Mouse (Mus musculus): ENCODE measurements around the gene Snrpg. TPM values are rescaled to one million over a fixed set of nuclear protein-coding genes. Genes with fewer than 3 reads are reported as not detected.
"Not testable (repeated sequence)": the region's sequence is repeated elsewhere in the genome, so short reads cannot be mapped to it uniquely, and the experiment has no call there.

Gene Snrpg
- total RNA-seq, 1 experiment from 2014 or later = 61.3 TPM

DNA sequence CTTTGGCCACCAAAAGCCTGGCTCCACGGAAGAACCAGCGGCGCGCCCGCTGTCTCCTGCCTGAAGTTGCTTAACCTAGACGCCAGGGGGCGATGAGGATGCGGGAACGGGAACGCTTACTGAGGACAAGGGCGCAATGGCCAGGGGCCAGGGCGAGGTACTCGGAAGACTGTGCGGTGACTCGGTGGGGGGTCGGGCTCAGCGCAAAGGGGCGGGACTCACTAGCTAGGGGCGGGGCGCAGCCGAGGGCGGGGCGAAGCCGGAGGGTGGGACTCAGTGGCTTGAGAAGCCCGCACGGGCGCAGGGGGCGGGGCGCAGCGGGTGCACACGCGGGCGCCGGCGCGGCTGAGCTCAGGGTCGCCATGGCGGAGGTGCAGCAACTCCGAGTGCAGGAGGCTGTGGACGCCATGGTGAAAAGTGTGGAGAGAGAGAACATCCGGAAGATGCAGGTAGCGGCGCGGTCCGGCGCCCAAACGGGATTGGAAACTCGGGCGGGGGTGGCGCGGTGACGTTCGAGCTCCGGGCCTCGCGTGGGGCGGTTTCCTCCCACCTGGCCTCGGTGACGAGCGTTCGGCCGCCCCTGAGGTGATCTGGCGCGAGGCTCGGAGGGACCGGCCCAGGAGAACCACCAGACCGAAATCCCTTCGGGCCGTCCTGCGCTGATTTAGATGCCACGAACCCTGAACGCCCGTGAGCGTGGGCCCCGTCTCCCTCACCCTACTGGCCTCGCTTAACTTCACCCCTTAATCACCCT lies 5.6 kb upstream of the Snrpg start, which contains the start of gene Fam136a:
Fam136a (plus strand) TSS at position 276 of the 754 bp plus-strand sequence.
- ATAC-seq (replicated peaks; ENCODE audit: insufficient number of reproducible peaks, low FRiP score, low TSS enrichment, poor library complexity, severe bottlenecking) = peak; percentile 94

DNA sequence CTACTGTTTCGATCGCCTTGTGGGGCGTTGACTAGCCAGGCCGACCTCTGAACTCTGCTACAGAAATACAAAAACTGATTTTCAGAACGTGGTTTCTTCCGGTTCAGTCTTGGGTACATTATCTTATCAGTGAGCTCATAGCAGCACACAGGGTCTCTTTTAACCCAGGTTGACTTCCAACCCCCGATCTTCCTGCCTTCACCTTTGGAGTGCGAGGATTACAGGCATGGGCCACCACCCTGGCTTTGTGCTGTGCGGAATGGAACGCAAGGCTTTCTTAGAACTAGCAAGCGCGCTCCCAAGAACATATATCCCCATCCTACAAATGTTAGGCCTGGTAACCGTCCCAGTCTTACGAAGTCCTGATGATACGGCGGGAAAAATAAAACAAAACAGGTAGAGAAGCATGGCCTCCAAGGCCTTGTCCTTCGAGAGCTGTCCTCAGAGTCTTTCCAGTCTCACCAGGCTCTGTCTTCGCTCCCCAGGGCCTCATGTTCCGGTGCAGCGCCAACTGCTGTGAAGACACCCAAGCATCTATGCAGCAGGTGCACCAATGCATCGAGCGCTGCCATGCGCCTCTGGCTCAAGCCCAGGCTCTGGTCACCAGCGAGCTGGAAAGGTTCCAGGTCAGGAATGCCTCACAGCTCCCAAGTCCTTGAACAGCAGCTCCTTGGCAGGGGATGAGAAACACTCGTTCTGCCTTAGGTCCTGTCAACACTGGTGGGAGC lies 4.8 kb upstream of the Snrpg start:
- ATAC-seq (replicated peaks; ENCODE audit: insufficient number of reproducible peaks, low FRiP score, low TSS enrichment, poor library complexity, severe bottlenecking) = no peak

DNA sequence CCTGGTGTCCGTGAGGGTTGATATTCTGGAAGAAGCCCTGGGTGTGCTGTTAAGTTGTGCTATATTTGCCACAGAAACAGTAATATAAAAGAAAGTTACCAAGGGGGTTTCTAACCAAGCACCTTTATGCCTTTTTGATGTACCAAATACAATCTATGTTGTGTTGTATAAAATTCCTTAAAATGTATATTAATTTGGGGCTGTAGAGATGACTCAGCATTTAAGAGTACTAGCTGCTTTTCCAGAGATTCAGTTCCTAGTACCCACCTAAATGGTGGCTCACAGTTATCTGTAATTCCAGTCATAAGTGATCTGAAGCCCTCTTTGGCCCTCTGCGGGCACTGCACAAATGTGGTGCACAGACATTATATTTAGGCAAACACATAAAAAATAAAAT lies 4.3 kb upstream of the Snrpg start:
- no peak for ATAC-seq (replicated peaks; ENCODE audit: insufficient number of reproducible peaks, low FRiP score, low TSS enrichment, poor library complexity, severe bottlenecking)

DNA sequence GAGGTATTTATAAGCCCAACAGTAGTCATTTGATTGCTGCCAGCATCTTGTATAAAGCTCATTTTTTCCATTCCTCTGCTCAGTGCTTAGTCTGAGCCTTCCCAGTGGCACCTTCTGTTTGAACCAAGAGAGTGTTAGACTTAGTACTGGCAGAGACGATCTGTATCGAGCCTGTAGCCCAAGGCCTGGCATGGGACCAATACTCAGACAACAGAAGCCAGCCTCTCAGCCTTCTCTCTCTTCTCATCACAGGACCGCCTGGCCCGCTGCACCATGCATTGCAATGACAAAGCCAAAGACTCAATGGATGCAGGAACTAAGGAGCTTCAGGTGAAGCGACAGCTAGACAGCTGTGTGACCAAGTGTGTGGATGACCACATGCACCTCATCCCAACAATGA lies 2.6 kb upstream of the Snrpg start:
- ATAC-seq (replicated peaks; ENCODE audit: insufficient number of reproducible peaks, low FRiP score, low TSS enrichment, poor library complexity, severe bottlenecking) = no peak

DNA sequence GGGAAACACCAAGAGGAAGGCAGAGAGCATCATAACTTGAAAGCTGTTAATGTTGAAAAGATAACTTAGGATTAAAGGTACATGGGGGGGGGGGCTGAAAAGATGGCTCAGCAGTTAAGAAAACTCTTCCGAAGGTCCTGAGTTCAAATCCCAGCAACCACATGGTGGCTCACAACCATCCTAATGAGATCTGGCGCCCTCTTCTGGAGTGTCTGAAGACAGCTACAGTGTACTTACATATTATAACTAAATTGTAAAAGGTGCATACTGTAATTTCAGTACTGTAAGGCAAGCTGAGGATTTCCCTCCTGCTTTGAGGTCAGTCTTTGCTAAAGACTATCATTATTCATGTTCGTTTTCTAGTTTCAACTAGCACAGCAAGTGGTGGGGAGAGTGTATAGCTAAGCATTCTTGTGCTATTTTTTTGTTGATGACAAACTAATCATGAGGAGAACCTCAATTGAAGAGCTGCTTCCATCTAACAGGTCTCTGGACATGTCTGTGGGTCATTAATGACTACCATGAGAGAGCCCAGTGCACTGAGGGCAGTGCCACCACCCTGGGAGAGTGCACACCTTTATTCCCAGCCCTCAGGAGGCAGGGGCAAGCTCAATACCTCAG lies 901 bp upstream of the Snrpg start:
- no peak for ATAC-seq (replicated peaks; ENCODE audit: insufficient number of reproducible peaks, low FRiP score, low TSS enrichment, poor library complexity, severe bottlenecking)

DNA sequence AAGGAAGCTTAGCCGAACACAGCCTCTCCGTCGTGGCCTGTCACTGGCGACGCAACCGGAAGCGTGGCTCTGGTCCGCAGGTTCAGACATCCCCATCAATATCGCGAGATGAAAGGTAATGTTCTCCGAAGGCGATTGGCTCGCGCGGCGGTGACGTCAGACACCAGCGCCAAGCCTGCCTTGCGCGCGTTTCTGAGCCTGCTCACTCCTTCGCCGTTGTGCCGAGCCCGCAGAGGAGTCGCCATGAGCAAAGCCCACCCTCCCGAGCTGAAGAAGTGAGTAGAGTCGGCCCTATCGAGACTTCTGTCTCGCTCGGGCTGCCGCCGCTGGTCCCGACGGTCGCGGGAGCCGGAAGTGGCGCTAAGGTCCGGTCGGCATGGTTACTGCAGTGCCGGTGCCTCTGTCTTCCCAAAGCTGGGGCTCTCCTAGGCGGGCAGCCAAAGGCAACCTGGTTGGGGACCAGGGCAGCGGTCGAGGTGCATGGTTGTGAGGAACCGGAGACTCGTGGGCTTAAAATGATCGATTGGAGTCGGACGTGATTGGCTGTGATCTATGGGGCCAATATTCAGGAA lies 322 bp downstream of the Snrpg start:
- ATAC-seq (replicated peaks; ENCODE audit: insufficient number of reproducible peaks, low FRiP score, low TSS enrichment, poor library complexity, severe bottlenecking) = peak; percentile 97

DNA sequence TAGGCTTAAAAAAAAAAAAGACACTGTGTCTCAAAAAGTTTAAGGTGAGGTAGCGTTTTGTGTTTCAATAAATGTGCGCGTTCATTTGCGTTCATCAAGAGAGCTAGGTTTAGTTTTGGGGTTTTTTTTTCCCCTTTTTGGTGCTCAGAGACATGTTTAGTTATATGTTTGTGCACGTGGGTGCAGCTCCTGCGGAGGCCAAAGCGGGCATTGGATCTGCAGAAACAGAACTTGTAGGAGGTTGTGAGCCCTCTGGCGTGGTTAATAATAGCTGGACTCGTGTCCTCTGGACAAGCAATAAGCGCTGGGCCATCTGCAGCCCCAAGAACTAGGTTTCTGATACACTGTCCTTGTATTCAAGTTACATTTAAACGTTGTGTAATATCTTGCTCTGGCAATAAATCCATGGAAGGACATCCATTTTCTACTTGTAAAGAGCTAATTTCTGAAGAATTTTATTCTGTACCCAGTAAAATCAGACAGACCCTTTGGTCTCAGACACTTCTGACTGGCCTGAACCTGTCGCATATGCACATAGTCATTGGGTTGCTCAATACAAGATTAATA lies 929 bp downstream of the Snrpg start:
- ATAC-seq (replicated peaks; ENCODE audit: insufficient number of reproducible peaks, low FRiP score, low TSS enrichment, poor library complexity, severe bottlenecking) = no peak

DNA sequence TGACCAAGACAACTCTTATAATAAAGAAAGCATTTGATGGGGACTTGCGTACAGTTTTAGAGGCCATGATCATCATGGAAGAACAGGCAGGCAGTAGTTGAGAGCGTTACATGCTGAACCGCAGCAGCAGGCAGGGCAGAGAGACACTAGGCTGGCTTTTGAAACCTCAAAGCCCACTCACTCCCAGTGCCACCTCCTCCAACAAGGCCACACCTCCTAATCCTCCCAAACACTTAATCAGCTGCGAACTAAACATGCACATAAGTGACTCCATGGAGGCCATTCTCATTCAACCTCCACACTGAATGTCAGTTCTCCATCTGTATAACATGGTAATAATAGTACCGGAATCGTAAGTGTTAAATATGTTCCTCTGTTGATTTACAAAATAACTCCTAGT lies 2.5 kb downstream of the Snrpg start:
- no peak for ATAC-seq (replicated peaks; ENCODE audit: insufficient number of reproducible peaks, low FRiP score, low TSS enrichment, poor library complexity, severe bottlenecking)

DNA sequence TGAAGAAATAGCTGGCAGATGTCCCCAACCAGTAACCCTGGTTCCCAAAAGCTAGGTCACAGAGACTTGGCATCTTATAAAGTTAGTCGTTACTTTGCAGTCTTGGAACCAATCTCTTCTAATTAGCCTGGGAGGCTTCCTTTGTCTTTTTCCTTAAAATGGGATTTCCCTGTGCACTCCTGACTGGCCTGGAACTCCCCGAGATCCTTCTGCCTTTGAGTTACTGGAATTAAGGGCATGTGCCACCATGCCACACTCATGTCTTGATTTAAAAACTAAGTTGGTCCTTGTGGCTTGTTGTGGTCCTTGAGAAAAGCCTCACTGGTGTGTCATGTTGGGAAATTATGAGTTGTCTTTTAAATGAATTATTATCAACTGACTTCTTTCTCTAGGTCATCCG lies 7.2 kb downstream of the Snrpg start:
- no peak for ATAC-seq (replicated peaks; ENCODE audit: insufficient number of reproducible peaks, low FRiP score, low TSS enrichment, poor library complexity, severe bottlenecking)

DNA sequence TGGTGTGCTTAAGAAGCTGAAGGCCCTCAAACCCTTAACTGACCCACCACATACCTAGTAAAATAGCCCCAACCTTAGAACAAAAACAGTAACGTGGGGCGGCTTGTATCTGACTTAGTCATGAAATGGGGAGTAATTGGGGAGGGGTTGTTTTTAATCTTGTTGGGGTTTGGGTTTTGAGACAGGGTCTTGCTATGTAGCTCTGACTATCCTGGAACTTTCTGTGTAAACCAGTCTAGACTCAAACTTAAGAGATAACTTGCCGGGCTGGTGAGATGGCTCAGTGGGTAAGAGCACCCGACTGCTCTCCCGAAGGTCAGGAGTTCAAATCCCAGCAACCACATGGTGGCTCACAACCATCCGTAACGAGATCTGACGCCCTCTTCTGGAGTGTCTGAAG lies 9.0 kb downstream of the Snrpg start:
- ATAC-seq (replicated peaks; ENCODE audit: insufficient number of reproducible peaks, low FRiP score, low TSS enrichment, poor library complexity, severe bottlenecking) = not testable (repeated sequence)

DNA sequence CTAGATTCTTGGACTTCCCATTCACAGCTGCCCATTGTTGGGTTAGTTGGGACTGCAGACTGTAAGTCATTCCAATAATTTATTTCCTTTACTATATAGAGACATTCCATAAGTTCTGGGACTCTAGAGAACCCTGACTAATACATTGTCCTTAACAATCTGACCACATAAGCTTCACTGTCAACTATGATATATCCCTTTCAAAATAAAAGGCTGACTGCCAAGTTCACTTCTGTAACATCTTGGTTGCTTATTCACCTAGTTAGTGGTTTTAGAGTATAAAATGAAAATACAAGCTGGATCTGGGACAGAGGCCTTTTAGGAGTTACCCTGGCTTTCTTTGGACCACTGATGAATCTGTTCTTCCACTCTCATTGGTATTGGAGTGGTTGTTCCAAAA lies 11.4 kb downstream of the Snrpg start:
- ATAC-seq (replicated peaks; ENCODE audit: insufficient number of reproducible peaks, low FRiP score, low TSS enrichment, poor library complexity, severe bottlenecking) = no peak

DNA sequence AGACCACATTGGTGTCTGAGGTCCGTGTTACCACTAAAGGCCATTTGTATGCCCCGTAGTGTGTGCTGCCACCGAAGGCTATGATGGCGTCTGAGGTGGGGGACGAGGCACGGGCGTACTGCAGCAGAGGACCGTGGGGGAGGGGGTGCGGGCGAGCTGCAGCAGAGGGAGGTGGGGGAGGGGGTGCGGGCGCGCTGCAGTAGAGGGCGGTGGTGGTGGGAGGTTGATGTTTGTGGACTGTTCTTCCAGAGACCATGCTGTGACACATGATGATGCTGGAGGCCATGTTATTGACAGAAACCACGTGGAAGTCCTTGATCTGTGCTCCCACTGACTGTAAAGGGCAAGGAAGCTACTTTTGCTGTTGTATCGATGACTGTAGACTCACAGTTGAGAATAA lies 12.3 kb downstream of the Snrpg start:
- no peak for ATAC-seq (replicated peaks; ENCODE audit: insufficient number of reproducible peaks, low FRiP score, low TSS enrichment, poor library complexity, severe bottlenecking)

DNA sequence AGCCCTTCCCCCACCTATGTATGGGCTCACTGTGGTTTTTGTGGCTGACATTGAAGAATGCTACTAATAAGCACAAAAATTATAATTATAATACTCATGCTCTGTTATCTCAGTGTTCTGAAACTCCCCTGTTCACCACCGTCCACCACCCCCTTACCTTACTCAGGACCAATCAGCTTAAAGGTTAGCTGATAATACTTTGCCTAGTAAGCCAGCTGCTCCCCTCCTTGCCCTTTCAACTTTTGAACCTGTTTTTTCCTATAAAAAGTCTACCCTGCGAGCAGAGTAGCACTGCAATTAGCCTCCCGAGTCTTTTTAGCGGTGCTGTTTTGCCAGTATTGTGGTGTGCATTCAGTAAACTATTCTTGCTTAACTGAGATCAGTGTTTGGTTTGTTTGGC lies 13.6 kb downstream of the Snrpg start:
- ATAC-seq (replicated peaks; ENCODE audit: insufficient number of reproducible peaks, low FRiP score, low TSS enrichment, poor library complexity, severe bottlenecking) = no peak

DNA sequence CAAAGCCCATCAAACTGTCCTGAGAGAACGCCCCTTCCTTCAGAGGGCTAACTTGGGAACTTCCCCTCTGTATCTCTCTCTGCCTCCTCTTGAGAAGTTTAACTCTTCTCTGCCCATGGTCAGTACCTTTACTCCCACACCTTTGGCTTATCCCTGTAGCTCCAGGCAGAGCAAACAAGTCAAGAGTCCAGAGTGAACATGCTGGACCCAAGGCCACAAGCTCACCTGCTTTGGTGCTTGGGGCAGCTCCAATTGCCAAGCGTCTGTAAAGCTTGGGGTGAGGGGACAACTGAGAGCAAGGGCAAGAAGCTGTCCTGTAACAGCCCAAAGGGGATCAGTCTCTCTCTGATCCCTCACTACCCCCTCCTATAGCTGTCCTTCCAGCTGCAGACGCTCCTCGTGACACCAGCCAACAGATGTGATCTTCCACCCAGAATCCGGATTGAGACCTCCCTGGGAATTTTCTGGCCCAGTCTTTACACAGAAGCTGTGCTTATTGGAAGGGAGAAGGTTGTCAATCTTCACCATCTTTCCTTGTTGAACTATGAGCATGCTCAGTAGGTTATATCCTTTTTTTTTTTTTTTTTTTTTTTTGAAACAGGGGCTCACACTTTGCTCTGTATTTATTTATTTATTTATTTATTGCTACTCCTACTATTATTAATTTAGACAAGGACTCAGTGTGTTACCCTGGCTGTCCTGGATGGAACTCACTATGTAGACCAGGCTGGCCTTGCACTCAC lies 14.4 kb downstream of the Snrpg start:
- ATAC-seq (replicated peaks; ENCODE audit: insufficient number of reproducible peaks, low FRiP score, low TSS enrichment, poor library complexity, severe bottlenecking) = no peak

DNA sequence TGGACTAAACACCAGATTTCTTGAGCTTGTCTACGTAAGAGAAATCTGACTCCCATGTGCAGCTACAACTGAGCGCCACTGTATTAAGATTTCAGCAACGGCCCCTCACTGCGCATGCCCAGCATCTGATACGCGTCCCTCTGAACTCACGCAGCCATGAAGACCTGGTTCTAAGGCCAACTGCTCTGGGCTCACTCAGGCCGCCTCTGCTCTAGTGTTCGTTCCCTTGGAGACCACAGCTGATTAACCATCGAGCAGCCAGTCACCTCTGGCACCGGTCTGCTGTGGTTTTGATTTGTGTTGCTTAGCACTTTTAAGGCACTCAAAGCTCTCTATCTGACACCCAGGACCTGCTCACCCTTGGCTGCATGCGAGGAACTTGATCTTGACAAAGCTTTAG lies 16.2 kb downstream of the Snrpg start:
- no peak for ATAC-seq (replicated peaks; ENCODE audit: insufficient number of reproducible peaks, low FRiP score, low TSS enrichment, poor library complexity, severe bottlenecking)

DNA sequence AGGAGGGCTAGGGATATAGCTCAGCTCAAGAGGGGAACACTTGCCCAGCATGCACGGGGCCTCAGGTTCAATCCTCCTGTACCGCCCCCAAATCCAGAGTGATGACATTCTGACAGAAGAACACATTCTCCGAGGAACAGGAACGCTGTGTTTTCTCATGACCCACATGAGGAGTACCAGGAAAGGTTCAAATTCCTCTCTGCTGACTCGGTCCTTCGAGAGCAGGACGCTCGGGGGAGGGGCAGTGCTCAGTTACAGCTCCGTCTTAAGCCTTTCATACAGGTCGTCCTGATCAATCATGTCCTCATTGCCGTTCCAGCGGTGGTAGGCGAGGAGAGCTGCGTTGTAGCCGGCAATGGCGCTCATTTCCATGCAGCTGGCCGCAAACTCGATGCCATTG lies 17.4 kb downstream of the Snrpg start:
- ATAC-seq (replicated peaks; ENCODE audit: insufficient number of reproducible peaks, low FRiP score, low TSS enrichment, poor library complexity, severe bottlenecking) = no peak

DNA sequence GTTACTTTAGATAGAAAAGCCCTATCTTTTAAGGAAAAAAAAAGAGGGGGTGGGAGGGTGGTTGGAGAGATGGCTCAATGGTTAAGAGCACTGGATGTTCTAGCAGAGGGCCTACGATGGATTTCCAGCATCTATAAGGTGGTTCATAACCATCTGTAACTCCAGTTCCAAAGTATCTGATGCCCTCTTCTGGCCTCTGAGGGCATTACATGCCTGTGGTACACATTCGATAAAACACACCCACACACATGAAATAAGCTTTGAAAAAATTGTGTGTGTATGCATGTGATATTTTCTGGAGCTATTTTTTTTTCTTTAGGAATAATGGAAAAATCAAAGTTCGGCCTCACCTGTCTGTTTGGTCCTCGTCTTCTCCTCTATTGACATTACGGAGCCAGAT lies 20.2 kb downstream of the Snrpg start:
- ATAC-seq (replicated peaks; ENCODE audit: insufficient number of reproducible peaks, low FRiP score, low TSS enrichment, poor library complexity, severe bottlenecking) = no peak

DNA sequence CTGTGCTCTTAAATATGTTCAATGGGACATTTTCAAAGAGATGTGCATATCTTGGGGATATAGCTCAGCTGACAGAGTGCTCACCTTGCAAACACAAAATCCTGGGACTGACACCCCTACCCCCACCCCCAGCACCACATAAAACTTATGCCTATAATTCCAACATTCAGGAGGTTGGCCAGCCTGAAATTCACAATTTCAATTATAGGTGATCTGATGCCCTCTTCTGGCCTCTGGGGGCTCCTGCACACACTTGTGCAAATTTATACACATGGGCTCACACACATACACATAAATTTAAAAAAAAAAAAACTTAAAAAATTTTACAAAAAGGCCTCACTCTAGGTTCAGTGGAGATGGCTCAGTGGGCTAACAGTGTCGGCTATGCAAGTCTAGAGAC lies 22.1 kb downstream of the Snrpg start:
- no peak for ATAC-seq (replicated peaks; ENCODE audit: insufficient number of reproducible peaks, low FRiP score, low TSS enrichment, poor library complexity, severe bottlenecking)
